Comparison of ENCODE assay signal across 8 mouse cellular contexts in genomic region chr3:137752447-137753256, GRCm38 (mm10).
A peak's percentile ranks its signal among the peaks of the same experiment; 100 is the strongest.
DNase-seq lines count a peak whose midpoint lies in the region; ATAC-seq lines count a peak whose summit lies in the region.

No protein-coding gene starts in this region.

- no peaks in the 10 kb centered on the region; the same call in 1 of the 2 replicates for H3K4me1 ChIP-seq in forebrain, embryonic 14.5 days (ENCODE audit: control insufficient read depth, insufficient read depth, low read length)
- no peaks in the 10 kb centered on the region for H3K4me1 ChIP-seq in liver, embryonic 16.5 days (ENCODE audit: control insufficient read depth, low read depth, low read length)
- H3K4me1 ChIP-seq in neural tube, embryonic 15.5 days = peaks cover 20% of the 10 kb centered on the region

- H3K4me2 ChIP-seq in forebrain, embryonic 14.5 days (ENCODE audit: low read length) = peak overlapping the region; percentile 56
- H3K4me2 ChIP-seq in liver, embryonic 16.5 days (ENCODE audit: low read depth, low read length) = no peak overlapping the region
- peak overlapping the region; percentile 70 for H3K4me2 ChIP-seq in neural tube, embryonic 15.5 days

- peak overlapping the region; percentile 46; the same call in 1 of the 2 replicates for H3K9ac ChIP-seq in forebrain, embryonic 14.5 days (ENCODE audit: low read length)
- no peak overlapping the region for H3K9ac ChIP-seq in liver, embryonic 16.5 days (ENCODE audit: low read depth, low read length)
- peak overlapping the region; percentile 47; the same call in 1 of the 2 replicates for H3K9ac ChIP-seq in neural tube, embryonic 15.5 days (replicated peaks)

- peak; percentile 96 for ATAC-seq in forebrain, embryonic 14.5 days
- ATAC-seq in liver, embryonic 16.5 days (ENCODE audit: low read depth) = peak; percentile 53; the same call in 1 of the 2 replicates
- peak; percentile 89 for ATAC-seq in neural tube, embryonic 15.5 days (ENCODE audit: low FRiP score)

- peak overlapping the region; percentile 23 for H3K4me3 ChIP-seq in forebrain, embryonic 14.5 days (ENCODE audit: low read depth, low read length)
- no peak overlapping the region for H3K4me3 ChIP-seq in liver, embryonic 16.5 days (ENCODE audit: low read depth, low read length)
- peak overlapping the region; percentile 39 for H3K4me3 ChIP-seq in neural tube, embryonic 15.5 days (replicated peaks)

- no peaks in the 10 kb centered on the region for H3K27me3 ChIP-seq in forebrain, embryonic 14.5 days (replicated peaks; ENCODE audit: control insufficient read depth, insufficient read depth, low read length)
- H3K27me3 ChIP-seq in liver, embryonic 16.5 days (ENCODE audit: control insufficient read depth, insufficient read depth, low read depth, low read length) = no peaks in the 10 kb centered on the region
- H3K27me3 ChIP-seq in neural tube, embryonic 15.5 days (replicated peaks) = no peaks in the 10 kb centered on the region

- DNase-seq in CD8-positive naive resting alpha-beta T cell, adult 2 months (ENCODE audit: low read depth in 2 of 2, low spot score in 2 of 2) = peak; percentile 8 to 29
- peak; percentile 27 for DNase-seq in c-Kit-positive CD71-positive TER-119-negative erythroid progenitor cells, embryonic 14.5 days (ENCODE audit: low read depth)
- peak; percentile 94 for DNase-seq in forebrain, embryonic 14.5 days (ENCODE audit: low spot score)
- DNase-seq in heart, postnatal 14 days = peak; percentile 82 to 86
- DNase-seq in large intestine, adult 2 months (ENCODE audit: low read depth, low spot score) = peak; percentile 1
- peak; percentile 68 for DNase-seq in testis, postnatal 14 days (ENCODE audit: low spot score)

- intact Hi-C loops in heart, postnatal 14 days (cut with DNase I) = loop anchor here (5.0 kb wide), 3 partner anchors 335 to 1865 kb away; no protein-coding TSS in a partner anchor

- no peaks in the 10 kb centered on the region for H3K9me3 ChIP-seq in forebrain, embryonic 14.5 days (replicated peaks; ENCODE audit: control insufficient read depth, low read length)
- H3K9me3 ChIP-seq in liver, embryonic 16.5 days (replicated peaks; ENCODE audit: control insufficient read depth, low read length) = no peaks in the 10 kb centered on the region
- H3K9me3 ChIP-seq in neural tube, embryonic 15.5 days (replicated peaks) = no peaks in the 10 kb centered on the region

- WGBS in forebrain, embryonic 14.5 days = 8% methylated on average over 25 of the region's 25 CpGs
- whole genome bisulfite sequencing in large intestine, adult 2 months = 18% methylated on average over 25 of the region's 25 CpGs
- WGBS in liver, embryonic 16.5 days (ENCODE audit: insufficient replicate concordance) = 21% methylated on average over 25 of the region's 25 CpGs
- 17% methylated on average over 25 of the region's 25 CpGs for WGBS in neural tube, embryonic 15.5 days

- H3K27ac ChIP-seq in forebrain, embryonic 14.5 days (ENCODE audit: low read depth, low read length) = peak overlapping the region; percentile 15; the same call in 1 of the 2 replicates
- H3K27ac ChIP-seq in liver, embryonic 16.5 days (ENCODE audit: low read length) = no peak overlapping the region
- peak overlapping the region; percentile 72 for H3K27ac ChIP-seq in neural tube, embryonic 15.5 days (replicated peaks)

- H3K36me3 ChIP-seq in forebrain, embryonic 14.5 days (ENCODE audit: control insufficient read depth, insufficient read depth, low read length) = no peaks in the 10 kb centered on the region
- no peaks in the 10 kb centered on the region for H3K36me3 ChIP-seq in liver, embryonic 16.5 days (ENCODE audit: control insufficient read depth, insufficient read depth)
- H3K36me3 ChIP-seq in neural tube, embryonic 15.5 days = no peaks in the 10 kb centered on the region

Comparison
In these comparisons a context has a peak if more than half of its experiments do, and no peak if none do; other contexts are left out.
1. DNase-seq: peak in every context shown above with its lines; median percentile 94 in forebrain, embryonic 14.5 days; 84 in heart, postnatal 14 days; 68 in testis, postnatal 14 days; 27 in c-Kit-positive CD71-positive TER-119-negative erythroid progenitor cells, embryonic 14.5 days; 18 in CD8-positive naive resting alpha-beta T cell, adult 2 months; 1 in large intestine, adult 2 months.